Mouse (Mus musculus) forebrain, embryonic 16.5 days (tissue): Measurements from ENCODE around the gene Slc12a7. TPM values are rescaled to one million over a fixed set of nuclear protein-coding genes. Genes with fewer than 3 reads are reported as not detected.

ENCODE experiments used
- ATAC-seq: fragments of 200-750 bp; cut with Nextera tagmentation; 2 replicates; pipeline ENCODE4 v1.8.0; 2017; ENCODE audit warnings: mild to moderate bottlenecking, moderate library complexity
- H3K27ac ChIP-seq: fragments of 300-500 bp; sonication (generic); 2 replicates; pipeline ENCODE4 v1.5.1; 2014; ENCODE audit warnings: low read length, control low read depth
- H3K27me3 ChIP-seq: fragments of 300-500 bp; sonication (generic); replicated peaks from 2 replicates; pipeline ENCODE4 v1.6.1; 2014; ENCODE audit warnings: low read length; ENCODE audit not compliant: control insufficient read depth, insufficient read depth
- H3K36me3 ChIP-seq: fragments of 300-500 bp; sonication (generic); 2 replicates; pipeline ENCODE4 v1.6.1; 2014; ENCODE audit not compliant: control insufficient read depth, insufficient read depth
- H3K4me1 ChIP-seq: fragments of 300-500 bp; sonication (generic); replicated peaks from 2 replicates; pipeline ENCODE4 v1.6.1; 2014; ENCODE audit warnings: low read length; ENCODE audit not compliant: control insufficient read depth, insufficient read depth
- H3K4me2 ChIP-seq: fragments of 300-500 bp; sonication (generic); 2 replicates; pipeline ENCODE4 v1.6.1; 2014; ENCODE audit warnings: mild to moderate bottlenecking, low read length, control low read depth
- H3K4me3 ChIP-seq: fragments of 300-500 bp; sonication (generic); replicated peaks from 2 replicates; pipeline ENCODE4 v1.5.1; 2014; ENCODE audit warnings: mild to moderate bottlenecking, low read length, control low read depth
- H3K9ac ChIP-seq: fragments of 300-500 bp; sonication (generic); replicated peaks from 2 replicates; pipeline ENCODE4 v1.6.1; 2014; ENCODE audit warnings: low read depth, low read length, control low read depth
- H3K9me3 ChIP-seq: fragments of 300-500 bp; sonication (generic); 2 replicates; pipeline ENCODE4 v1.6.1; 2016; ENCODE audit warnings: low read length; ENCODE audit not compliant: control insufficient read depth
- WGBS: fragments of 180-500 bp; shearing (Covaris S2); extraction: QIAGEN DNeasy Blood & Tissue Kit; methylation state at CpG from one replicate; pipeline ENCODE4 v1.1.7; 2014; 5-methylcytosine and 5-hydroxymethylcytosine counted together
- polyA plus RNA-seq: library from polyadenylated mRNA; unstranded; fragments of >200 nt; fragmentation: Nextera tagmentation; extraction: Ambion mirVana; gene quantifications from 2 replicates; pipeline ENCODE4 v1.2.1, GENCODE M21; 2015

The Slc12a7 gene
- 13.5 and 14.9 TPM in 2 replicates for polyA plus RNA-seq

DNA sequence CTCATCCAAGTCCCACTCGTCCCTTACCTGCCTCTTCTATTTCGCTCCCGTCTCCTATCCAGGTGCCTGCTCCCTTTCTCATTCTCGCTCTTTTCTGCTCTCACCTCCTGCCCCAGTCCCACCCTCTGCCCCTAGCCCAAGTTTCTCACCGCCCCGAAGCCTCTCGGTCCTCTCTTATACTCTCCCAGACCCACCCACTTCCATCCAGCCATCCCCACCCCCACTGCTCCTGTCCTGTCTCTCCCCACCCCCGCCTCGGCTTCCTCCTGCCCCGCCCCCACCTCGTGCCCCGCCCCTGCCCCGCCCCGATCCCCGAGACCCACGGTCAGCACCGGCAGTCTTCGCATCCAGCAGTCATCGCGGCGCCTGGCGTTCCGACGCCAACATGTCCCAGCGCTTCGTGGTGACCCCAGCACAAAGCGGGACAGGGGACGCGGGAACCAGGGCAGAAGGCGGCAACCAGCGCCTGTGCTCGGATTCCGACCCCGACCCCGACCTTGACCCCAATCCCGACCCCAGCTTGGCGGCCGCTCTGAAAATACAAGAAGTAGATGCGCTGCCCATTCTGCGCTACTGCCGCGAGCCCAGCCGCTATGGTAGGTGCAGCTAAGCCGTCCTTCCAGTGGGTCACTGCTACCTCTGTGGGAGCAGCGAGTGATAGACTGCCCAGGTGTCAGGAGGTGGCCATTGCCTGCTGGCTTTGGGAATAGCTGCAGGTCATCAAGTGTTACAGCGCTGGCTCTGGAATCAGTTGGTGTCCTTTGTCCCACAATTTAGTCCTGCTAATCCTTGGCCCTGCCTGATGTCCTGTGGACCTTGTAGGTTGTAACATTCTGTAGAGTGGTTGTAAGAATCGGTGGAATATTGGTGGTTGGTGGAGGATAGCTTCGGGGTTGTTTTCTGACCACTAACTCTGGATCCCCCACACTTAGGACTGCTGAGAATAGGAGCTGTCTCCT is at the start of gene Slc12a7:
Gene Slc12a7, plus strand, starts transcription at position 353 of the 959 bp plus-strand sequence.
- H3K36me3 ChIP-seq: no peaks in the 10 kb centered on the region
- no peaks in the 10 kb centered on the region for H3K9me3 ChIP-seq
- no peaks in the 10 kb centered on the region for H3K27me3 ChIP-seq
- peak; percentile 55; the same call in 1 of the 2 replicates for ATAC-seq
- H3K9ac ChIP-seq: peak within 1 kb of the TSS; percentile 41
- peaks cover 5% of the 10 kb centered on the region; the same call in 1 of the 2 replicates for H3K4me1 ChIP-seq
- H3K27ac ChIP-seq: no peak within 1 kb of the TSS
- peak within 1 kb of the TSS; percentile 56 for H3K4me2 ChIP-seq
- peak within 1 kb of the TSS; percentile 40 for H3K4me3 ChIP-seq
- 5% methylated on average over 48 of the region's 48 CpGs for WGBS

GRCm38 (mm10) chr13:73683682-73684081 is 49.2 kb upstream of the Slc12a7 start:
- Histone ChIP-seq H3K9me3 (no peaks in the 10 kb centered on the region), H3K9ac (no peak overlapping the region), H3K4me2 (no peak overlapping the region), H3K27ac (no peak overlapping the region), H3K4me1 (no peaks in the 10 kb centered on the region), H3K4me3 (no peak overlapping the region), H3K27me3 (no peaks in the 10 kb centered on the region), H3K36me3 (no peaks in the 10 kb centered on the region)
- 76% methylated on average over 11 of the region's 11 CpGs for WGBS
- ATAC-seq: no peak

GRCm38 (mm10) chr13:73684412-73684811 is 48.5 kb upstream of the Slc12a7 start:
- Histone ChIP-seq H3K27ac (no peak overlapping the region), H3K4me1 (no peaks in the 10 kb centered on the region), H3K9me3 (no peaks in the 10 kb centered on the region), H3K4me3 (no peak overlapping the region), H3K27me3 (no peaks in the 10 kb centered on the region), H3K36me3 (no peaks in the 10 kb centered on the region), H3K4me2 (no peak overlapping the region), H3K9ac (no peak overlapping the region)
- WGBS: 78% methylated on average over 1 of the region's 1 CpGs
- ATAC-seq: no peak

- Histone ChIP-seq H3K9me3 (no peaks in the 10 kb centered on the region), H3K27ac (no peak overlapping the region), H3K4me3 (no peak overlapping the region), H3K4me1 (no peaks in the 10 kb centered on the region), H3K36me3 (no peaks in the 10 kb centered on the region), H3K27me3 (no peaks in the 10 kb centered on the region), H3K9ac (no peak overlapping the region), H3K4me2 (no peak overlapping the region)
- 88% methylated on average over 6 of the region's 6 CpGs for WGBS
- no peak for ATAC-seq
Measured at GRCm38 (mm10) chr13:73685502-73685901, 47.4 kb upstream of the Slc12a7 start.

GRCm38 (mm10) chr13:73687601-73688000 is 45.3 kb upstream of the Slc12a7 start:
- Histone ChIP-seq H3K4me1 (no peaks in the 10 kb centered on the region), H3K9me3 (no peaks in the 10 kb centered on the region), H3K36me3 (no peaks in the 10 kb centered on the region), H3K27me3 (no peaks in the 10 kb centered on the region), H3K27ac (no peak overlapping the region), H3K4me2 (no peak overlapping the region), H3K9ac (no peak overlapping the region), H3K4me3 (no peak overlapping the region)
- ATAC-seq: no peak
- WGBS: 75% methylated on average over 3 of the region's 3 CpGs

- no peaks in the 10 kb centered on the region for H3K27me3 ChIP-seq
- no peak overlapping the region for H3K9ac ChIP-seq
- H3K27ac ChIP-seq: no peak overlapping the region
- no peaks in the 10 kb centered on the region for H3K36me3 ChIP-seq
- no peaks in the 10 kb centered on the region for H3K9me3 ChIP-seq
- H3K4me3 ChIP-seq: no peak overlapping the region
- no peak overlapping the region for H3K4me2 ChIP-seq
- no peaks in the 10 kb centered on the region for H3K4me1 ChIP-seq
- 75% methylated on average over 4 of the region's 4 CpGs for WGBS
- no peak for ATAC-seq
Measured at GRCm38 (mm10) chr13:73688934-73689333, 44.0 kb upstream of the Slc12a7 start.

DNA sequence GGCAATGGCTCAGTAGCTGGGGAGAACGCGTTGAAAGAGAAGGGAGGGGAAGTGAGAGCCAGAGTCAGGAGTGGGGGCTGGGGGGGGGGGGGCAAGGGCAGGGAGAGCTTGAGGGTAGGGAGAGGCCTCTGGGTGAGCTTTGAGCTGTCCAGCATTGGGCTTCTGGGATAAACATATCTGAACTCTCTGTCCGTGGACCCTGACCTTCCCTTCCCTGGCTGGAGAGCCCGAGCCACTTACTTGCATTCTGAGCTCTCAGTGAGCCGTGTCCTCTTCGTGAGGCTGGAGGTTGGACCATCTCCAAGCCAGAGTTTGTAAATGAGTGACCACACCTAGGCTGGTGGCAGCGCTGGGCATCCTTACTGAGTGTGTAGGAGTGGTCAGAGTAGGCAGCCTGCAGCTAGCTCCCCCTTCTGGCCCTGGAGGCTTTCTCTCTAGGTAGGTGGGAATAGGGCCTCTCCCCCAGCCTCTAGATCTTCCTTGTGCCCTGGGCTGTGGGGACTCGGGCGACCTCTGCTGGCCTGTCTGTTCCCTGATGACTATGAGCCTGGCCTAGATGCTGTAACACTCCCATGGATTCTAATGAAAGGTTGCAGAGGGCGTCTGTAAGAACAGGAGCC is 40.5 kb upstream of the Slc12a7 start:
- Histone ChIP-seq H3K4me3 (no peak overlapping the region), H3K9ac (no peak overlapping the region), H3K4me2 (no peak overlapping the region), H3K4me1 (no peaks in the 10 kb centered on the region), H3K27ac (no peak overlapping the region), H3K27me3 (no peaks in the 10 kb centered on the region), H3K9me3 (no peaks in the 10 kb centered on the region), H3K36me3 (no peaks in the 10 kb centered on the region)
- peak; percentile 63 for ATAC-seq
- 26% methylated on average over 10 of the region's 10 CpGs for WGBS

GRCm38 (mm10) chr13:73693333-73693732 is 39.6 kb upstream of the Slc12a7 start:
- H3K9ac ChIP-seq: no peak overlapping the region
- no peak for ATAC-seq
- H3K9me3 ChIP-seq: no peaks in the 10 kb centered on the region
- H3K36me3 ChIP-seq: no peaks in the 10 kb centered on the region
- no peak overlapping the region for H3K4me2 ChIP-seq
- no peaks in the 10 kb centered on the region for H3K4me1 ChIP-seq
- 76% methylated on average over 2 of the region's 2 CpGs for WGBS
- H3K27me3 ChIP-seq: no peaks in the 10 kb centered on the region
- no peak overlapping the region for H3K27ac ChIP-seq
- no peak overlapping the region for H3K4me3 ChIP-seq

- WGBS: 96% methylated on average over 1 of the region's 1 CpGs
- no peak overlapping the region for H3K4me2 ChIP-seq
- ATAC-seq: no peak
- H3K36me3 ChIP-seq: no peaks in the 10 kb centered on the region
- no peaks in the 10 kb centered on the region for H3K27me3 ChIP-seq
- no peak overlapping the region for H3K4me3 ChIP-seq
- H3K9me3 ChIP-seq: no peaks in the 10 kb centered on the region
- no peaks in the 10 kb centered on the region for H3K4me1 ChIP-seq
- no peak overlapping the region for H3K9ac ChIP-seq
- no peak overlapping the region for H3K27ac ChIP-seq
Measured at GRCm38 (mm10) chr13:73694972-73695371, 37.9 kb upstream of the Slc12a7 start.
